Mouse (Mus musculus) ZHBTc4 (cell line): Measurements from ENCODE around the gene Pitpna.

Experiments used
- DNase-seq: peaks from one replicate; pipeline ENCODE4 v3.0.0-alpha.2; 2011; ENCODE audit warnings: low read depth, low spot score

Pitpna gene

GRCm38 (mm10) chr11:75587493-75588284 is at the start of gene Pitpna:
Gene Pitpna (plus strand): TSS chr11:75588097.
- peak; percentile 96 for DNase-seq

GRCm38 (mm10) chr11:75538184-75538969 is 49.5 kb upstream of the Pitpna start:
- DNase-seq = no peak

GRCm38 (mm10) chr11:75538970-75539299 is 49.0 kb upstream of the Pitpna start:
- DNase-seq = no peak

- no peak for DNase-seq
Observed at GRCm38 (mm10) chr11:75540209-75540608, 47.7 kb upstream of the Pitpna start.

GRCm38 (mm10) chr11:75540710-75541581 is 47.0 kb upstream of the Pitpna start:
- DNase-seq = no peak

GRCm38 (mm10) chr11:75544713-75545112 is 43.2 kb upstream of the Pitpna start:
- no peak for DNase-seq

GRCm38 (mm10) chr11:75546057-75546456 is 41.8 kb upstream of the Pitpna start:
- DNase-seq = no peak

- no peak for DNase-seq
Observed at GRCm38 (mm10) chr11:75549658-75550111, 38.2 kb upstream of the Pitpna start.

- no peak for DNase-seq
Observed at GRCm38 (mm10) chr11:75550200-75550946, 37.5 kb upstream of the Pitpna start.

- no peak for DNase-seq
Observed at GRCm38 (mm10) chr11:75551321-75551720, 36.6 kb upstream of the Pitpna start.

- DNase-seq = no peak
Observed at GRCm38 (mm10) chr11:75551961-75552441, 35.9 kb upstream of the Pitpna start.

GRCm38 (mm10) chr11:75552906-75553482 is 34.9 kb upstream of the Pitpna start:
- DNase-seq = no peak

- peak; percentile 65 for DNase-seq
Observed at GRCm38 (mm10) chr11:75556006-75556405, 31.9 kb upstream of the Pitpna start.

GRCm38 (mm10) chr11:75557142-75557541 is 30.8 kb upstream of the Pitpna start:
- peak; percentile 79 for DNase-seq

- DNase-seq = peak; percentile 90
Observed at GRCm38 (mm10) chr11:75558101-75558500, 29.8 kb upstream of the Pitpna start.

- DNase-seq = no peak
Observed at GRCm38 (mm10) chr11:75559870-75560504, 27.9 kb upstream of the Pitpna start.

- DNase-seq = no peak
Observed at GRCm38 (mm10) chr11:75560530-75561409, 27.1 kb upstream of the Pitpna start.

- DNase-seq = no peak
Observed at GRCm38 (mm10) chr11:75561410-75561791, 26.5 kb upstream of the Pitpna start.

- DNase-seq = no peak
Observed at GRCm38 (mm10) chr11:75562840-75563239, 25.1 kb upstream of the Pitpna start.
